Mouse (Mus musculus) midbrain, embryonic 13.5 days (tissue): ENCODE measurements around the gene Fbxl19. TPM values are rescaled to one million over a fixed set of nuclear protein-coding genes. Genes with fewer than 3 reads are reported as not detected.
A peak's percentile ranks its signal among the peaks of the same experiment; 100 is the strongest.

Experiments used
- ATAC-seq: fragments of 200-750 bp; cut with Nextera tagmentation; 2 replicates; pipeline ENCODE4 v1.8.0; 2017; ENCODE audit warnings: mild to moderate bottlenecking, moderate TSS enrichment, moderate library complexity
- H3K27ac ChIP-seq: fragments of 300-500 bp; sonication (generic); 2 replicates; pipeline ENCODE4 v1.5.1; 2015; ENCODE audit warnings: inconsistent platforms, mild to moderate bottlenecking, moderate library complexity
- H3K27me3 ChIP-seq: fragments of 300-500 bp; sonication (generic); 2 replicates; pipeline ENCODE4 v1.6.1; 2015; ENCODE audit warnings: mild to moderate bottlenecking, inconsistent platforms
- H3K36me3 ChIP-seq: fragments of 300-500 bp; sonication (generic); 2 replicates; pipeline ENCODE4 v1.6.1; 2015; ENCODE audit warnings: mild to moderate bottlenecking, inconsistent platforms
- H3K4me1 ChIP-seq: fragments of 300-500 bp; sonication (generic); replicated peaks from 2 replicates; pipeline ENCODE4 v1.6.1; 2015; ENCODE audit warnings: inconsistent platforms
- H3K4me2 ChIP-seq: fragments of 300-500 bp; sonication (generic); replicated peaks from 2 replicates; pipeline ENCODE4 v1.6.1; 2015; ENCODE audit warnings: moderate library complexity, mild to moderate bottlenecking, inconsistent platforms
- H3K4me3 ChIP-seq: fragments of 300-500 bp; sonication (generic); replicated peaks from 2 replicates; pipeline ENCODE4 v1.5.1; 2015; ENCODE audit warnings: mild to moderate bottlenecking, inconsistent platforms
- H3K9ac ChIP-seq: fragments of 300-500 bp; sonication (generic); replicated peaks from 2 replicates; pipeline ENCODE4 v1.6.1; 2015; ENCODE audit warnings: mild to moderate bottlenecking, inconsistent platforms
- H3K9me3 ChIP-seq: fragments of 300-500 bp; sonication (generic); 2 replicates; pipeline ENCODE4 v1.6.1; 2016; ENCODE audit warnings: mild to moderate bottlenecking, inconsistent platforms
- WGBS: fragments of 180-500 bp; shearing (Covaris S2); methylation state at CpG from one replicate; pipeline ENCODE4 v1.1.7; 2015; 5-methylcytosine and 5-hydroxymethylcytosine counted together
- polyA plus RNA-seq: library from polyadenylated mRNA; unstranded; fragments of >200 nt; fragmentation: Nextera tagmentation; extraction: Ambion mirVana; gene quantifications from 2 replicates; pipeline ENCODE4 v1.2.1, GENCODE M21; 2015

Fbxl19 gene
- polyA plus RNA-seq, 1 experiment from 2014 or later: 11.6 TPM

GRCm38 (mm10) chr7:127745251-127745651 is 908 bp downstream of the Fbxl19 start:
- under 1% methylated on average over 19 of the region's 19 CpGs for WGBS
- Histone ChIP-seq H3K9me3 (no peaks in the 10 kb centered on the region), H3K27ac (peak overlapping the region; percentile 91), H3K4me2 (peak overlapping the region; percentile 91), H3K36me3 (peaks cover 25% of the 10 kb centered on the region), H3K4me3 (peak overlapping the region; percentile 98), H3K4me1 (peaks cover 27% of the 10 kb centered on the region), H3K27me3 (no peaks in the 10 kb centered on the region), H3K9ac (peak overlapping the region; percentile 97)
- ATAC-seq: peak; percentile 91

GRCm38 (mm10) chr7:127745652-127746493 is 1.5 kb downstream of the Fbxl19 start:
- peak; percentile 93 for ATAC-seq
- peak overlapping the region; percentile 91 for H3K4me2 ChIP-seq
- peak overlapping the region; percentile 98 for H3K4me3 ChIP-seq
- H3K9me3 ChIP-seq: no peaks in the 10 kb centered on the region
- H3K36me3 ChIP-seq: peaks cover 31% of the 10 kb centered on the region
- no peaks in the 10 kb centered on the region for H3K27me3 ChIP-seq
- WGBS: under 1% methylated on average over 39 of the region's 39 CpGs
- H3K4me1 ChIP-seq: peaks cover 27% of the 10 kb centered on the region
- H3K27ac ChIP-seq: peak overlapping the region; percentile 91
- peak overlapping the region; percentile 97 for H3K9ac ChIP-seq

- Histone ChIP-seq H3K4me3 (peak overlapping the region; percentile 98), H3K27me3 (no peaks in the 10 kb centered on the region), H3K4me2 (peak overlapping the region; percentile 91), H3K36me3 (peaks cover 40% of the 10 kb centered on the region), H3K27ac (peak overlapping the region; percentile 91), H3K9ac (peak overlapping the region; percentile 97), H3K4me1 (peaks cover 27% of the 10 kb centered on the region), H3K9me3 (no peaks in the 10 kb centered on the region)
- 0% methylated on average over 37 of the region's 62 CpGs for WGBS
- no peak for ATAC-seq
Observed at GRCm38 (mm10) chr7:127746494-127747491, 2.5 kb downstream of the Fbxl19 start.

GRCm38 (mm10) chr7:127747559-127748234 is 3.4 kb downstream of the Fbxl19 start:
- H3K4me3 ChIP-seq: peak overlapping the region; percentile 98
- H3K27ac ChIP-seq: peak overlapping the region; percentile 91
- H3K4me2 ChIP-seq: peak overlapping the region; percentile 91
- no peaks in the 10 kb centered on the region for H3K27me3 ChIP-seq
- WGBS: 43% methylated on average over 6 of the region's 6 CpGs
- H3K36me3 ChIP-seq: peaks cover 50% of the 10 kb centered on the region
- peaks cover 32% of the 10 kb centered on the region for H3K4me1 ChIP-seq
- ATAC-seq: no peak
- H3K9ac ChIP-seq: peak overlapping the region; percentile 97
- H3K9me3 ChIP-seq: no peaks in the 10 kb centered on the region

GRCm38 (mm10) chr7:127748235-127748560 is 3.9 kb downstream of the Fbxl19 start:
- Histone ChIP-seq H3K27ac (peak overlapping the region; percentile 19; the same call in 1 of the 2 replicates), H3K27me3 (no peaks in the 10 kb centered on the region), H3K4me1 (peaks cover 37% of the 10 kb centered on the region), H3K9ac (peak overlapping the region; percentile 97), H3K36me3 (peaks cover 55% of the 10 kb centered on the region), H3K4me3 (peak overlapping the region; percentile 98), H3K4me2 (peak overlapping the region; percentile 91), H3K9me3 (no peaks in the 10 kb centered on the region)
- ATAC-seq: no peak
- 95% methylated on average over 28 of the region's 28 CpGs for WGBS

- WGBS: 84% methylated on average over 19 of the region's 19 CpGs
- H3K4me1 ChIP-seq: peaks cover 47% of the 10 kb centered on the region
- no peak overlapping the region for H3K27ac ChIP-seq
- H3K9me3 ChIP-seq: no peaks in the 10 kb centered on the region
- H3K9ac ChIP-seq: no peak overlapping the region
- ATAC-seq: no peak
- H3K4me2 ChIP-seq: no peak overlapping the region
- H3K4me3 ChIP-seq: no peak overlapping the region
- H3K27me3 ChIP-seq: no peaks in the 10 kb centered on the region
- H3K36me3 ChIP-seq: peaks cover 77% of the 10 kb centered on the region
Observed at GRCm38 (mm10) chr7:127750131-127751127, 6.1 kb downstream of the Fbxl19 start.

- H3K36me3 ChIP-seq: peaks cover 89% of the 10 kb centered on the region
- H3K27me3 ChIP-seq: no peaks in the 10 kb centered on the region
- 95% methylated on average over 5 of the region's 5 CpGs for WGBS
- H3K4me3 ChIP-seq: no peak overlapping the region
- H3K4me1 ChIP-seq: peaks cover 59% of the 10 kb centered on the region
- ATAC-seq: no peak
- no peak overlapping the region for H3K4me2 ChIP-seq
- no peaks in the 10 kb centered on the region for H3K9me3 ChIP-seq
- no peak overlapping the region for H3K9ac ChIP-seq
- H3K27ac ChIP-seq: no peak overlapping the region
Observed at GRCm38 (mm10) chr7:127751619-127752018, 7.3 kb downstream of the Fbxl19 start.

- H3K4me2 ChIP-seq: no peak overlapping the region
- H3K27me3 ChIP-seq: no peaks in the 10 kb centered on the region
- no peak for ATAC-seq
- WGBS: 94% methylated on average over 27 of the region's 27 CpGs
- peaks cover 61% of the 10 kb centered on the region for H3K4me1 ChIP-seq
- H3K4me3 ChIP-seq: no peak overlapping the region
- H3K9me3 ChIP-seq: no peaks in the 10 kb centered on the region
- peaks cover 93% of the 10 kb centered on the region for H3K36me3 ChIP-seq
- H3K27ac ChIP-seq: no peak overlapping the region
- H3K9ac ChIP-seq: no peak overlapping the region; the same call in 1 of the 2 replicates
Observed at GRCm38 (mm10) chr7:127752069-127752468, 7.7 kb downstream of the Fbxl19 start.

GRCm38 (mm10) chr7:127753158-127753557 is 8.8 kb downstream of the Fbxl19 start:
- Histone ChIP-seq H3K4me2 (no peak overlapping the region), H3K4me3 (no peak overlapping the region), H3K9me3 (no peaks in the 10 kb centered on the region), H3K9ac (no peak overlapping the region), H3K27ac (no peak overlapping the region), H3K4me1 (peaks cover 55% of the 10 kb centered on the region), H3K27me3 (no peaks in the 10 kb centered on the region), H3K36me3 (peaks cover 100% of the 10 kb centered on the region)
- no peak for ATAC-seq
- 81% methylated on average over 5 of the region's 5 CpGs for WGBS

- WGBS: 92% methylated on average over 7 of the region's 7 CpGs
Observed at GRCm38 (mm10) chr7:127753741-127754140, 9.4 kb downstream of the Fbxl19 start.

More at GRCm38 (mm10) chr7:127753741-127754140, 9.4 kb downstream of the Fbxl19 start:
- Histone ChIP-seq H3K9ac (no peak overlapping the region), H3K9me3 (no peaks in the 10 kb centered on the region), H3K4me2 (no peak overlapping the region), H3K4me3 (no peak overlapping the region), H3K27ac (no peak overlapping the region), H3K27me3 (no peaks in the 10 kb centered on the region), H3K36me3 (peaks cover 100% of the 10 kb centered on the region), H3K4me1 (peaks cover 49% of the 10 kb centered on the region)
- no peak for ATAC-seq
